Comparison of ENCODE assay signal across 33 mouse cellular contexts in genomic region chr7:98586313-98586712, GRCm38 (mm10).
DNase-seq lines count a peak whose midpoint lies in the region; ATAC-seq and TF ChIP-seq lines count a peak whose summit lies in the region.
"Had no signal": no experiment of that assay in that cellular context is flagged by ENCODE, and none has a peak within 500 bp of the region (broad histone marks: within the 10 kb centered on the region; RNA-seq: fewer than 3 reads in every experiment).

No protein-coding gene starts in this region.

- H3K27me3 ChIP-seq in kidney, embryonic 14.5 days (ENCODE audit: control insufficient read depth, insufficient read depth, low read length) = no peaks in the 10 kb centered on the region
- H3K27me3 ChIP-seq in intestine, postnatal 0 days (replicated peaks; ENCODE audit: control insufficient read depth, insufficient read depth, low read length) = no peaks in the 10 kb centered on the region
- H3K27me3 ChIP-seq: embryonic facial prominence, embryonic 15.5 days; forebrain, embryonic 12.5 days; hindbrain, embryonic 13.5 days; limb, embryonic 12.5 days; lung, embryonic 15.5 days; midbrain, embryonic 15.5 days; neural tube, embryonic 12.5 days had no signal

- no peak overlapping the region for H3K27ac ChIP-seq in kidney, embryonic 14.5 days (ENCODE audit: low read depth, low read length)
- H3K27ac ChIP-seq in intestine, postnatal 0 days (ENCODE audit: low read depth, low read length) = no peak overlapping the region
- H3K27ac ChIP-seq: embryonic facial prominence, embryonic 10.5 days; embryonic facial prominence, embryonic 15.5 days; forebrain, embryonic 12.5 days; hindbrain, embryonic 13.5 days; limb, embryonic 12.5 days; lung, embryonic 15.5 days; midbrain, embryonic 10.5 days; midbrain, embryonic 15.5 days; neural tube, embryonic 12.5 days; stomach, postnatal 0 days had no signal

- no peak overlapping the region for H3K9ac ChIP-seq in kidney, embryonic 14.5 days (ENCODE audit: low read depth, low read length)
- no peak overlapping the region for H3K9ac ChIP-seq in intestine, postnatal 0 days (ENCODE audit: low read depth, low read length)
- H3K9ac ChIP-seq: embryonic facial prominence, embryonic 15.5 days; forebrain, embryonic 12.5 days; forebrain, postnatal 0 days; hindbrain, embryonic 13.5 days; limb, embryonic 12.5 days; lung, embryonic 15.5 days; midbrain, embryonic 15.5 days; neural tube, embryonic 12.5 days had no signal

- 63% methylated on average over 3 of the region's 3 CpGs for WGBS in kidney, embryonic 14.5 days
- WGBS in intestine, postnatal 0 days = 66% methylated on average over 3 of the region's 3 CpGs

- no peak overlapping the region for H3K4me2 ChIP-seq in kidney, embryonic 14.5 days (replicated peaks; ENCODE audit: low read depth, low read length)
- H3K4me2 ChIP-seq in intestine, postnatal 0 days (replicated peaks; ENCODE audit: low read depth) = no peak overlapping the region
- H3K4me2 ChIP-seq: embryonic facial prominence, embryonic 15.5 days; forebrain, embryonic 12.5 days; heart, embryonic 11.5 days; hindbrain, embryonic 13.5 days; limb, embryonic 12.5 days; lung, embryonic 15.5 days; midbrain, embryonic 15.5 days; neural tube, embryonic 12.5 days had no signal

- peak; percentile 35 for DNase-seq in kidney, adult 9 months
- DNase-seq in CD4-positive, CD25-positive, alpha-beta regulatory T cell, adult 2 months (ENCODE audit: low read depth, low spot score) = peak; percentile 66
- peak; percentile 80 for DNase-seq in induced T-regulatory cell, adult 2 months (ENCODE audit: low read depth)
- DNase-seq in cerebellum, postnatal 25 days = no peak
- DNase-seq in left cerebral cortex, adult 8-10 months (ENCODE audit: low spot score in 2 of 2) = no peak
- DNase-seq: adrenal gland, adult 2 months; adrenal gland, postnatal 36 days; cerebellum, adult 18-20 months; cerebellum, postnatal 14 days; forebrain, postnatal 0 days; gastrocnemius, postnatal 25 days; heart, adult 18-20 months; heart, postnatal 4 days; kidney, adult 18-20 months; kidney, postnatal 14 days; layer of hippocampus, adult 9-11 months; right cerebral cortex, postnatal 4 days; thymus, adult 2 months; thymus, postnatal 36 days had no signal

- H3K4me3 ChIP-seq in kidney, embryonic 14.5 days (ENCODE audit: low read length) = no peak overlapping the region
- H3K4me3 ChIP-seq in intestine, postnatal 0 days (ENCODE audit: low read depth, low read length) = no peak overlapping the region
- H3K4me3 ChIP-seq: embryonic facial prominence, embryonic 10.5 days; embryonic facial prominence, embryonic 15.5 days; forebrain, embryonic 12.5 days; hindbrain, embryonic 13.5 days; limb, embryonic 12.5 days; lung, embryonic 15.5 days; midbrain, embryonic 10.5 days; midbrain, embryonic 15.5 days; myocyte; neural tube, embryonic 12.5 days had no signal

- no peak for TF ChIP-seq CTCF in intestine, postnatal 0 days (IDR thresholded peaks at IDR 0.05; ENCODE audit: low read depth)

- peaks cover 29% of the 10 kb centered on the region for H3K36me3 ChIP-seq in kidney, embryonic 14.5 days (ENCODE audit: control insufficient read depth, insufficient read depth, low read length)
- H3K36me3 ChIP-seq in intestine, postnatal 0 days (ENCODE audit: control insufficient read depth, insufficient read depth) = peaks cover 18% of the 10 kb centered on the region

- no peak for ATAC-seq in kidney, embryonic 14.5 days (ENCODE audit: low FRiP score, low TSS enrichment)
- ATAC-seq in intestine, postnatal 0 days = no peak
- ATAC-seq: forebrain, postnatal 0 days; midbrain, embryonic 15.5 days had no signal

- 0 out of 2 replicates have a peak, but pooled peaks cover 3% of the 10 kb centered on the region for H3K4me1 ChIP-seq in kidney, embryonic 14.5 days (ENCODE audit: control insufficient read depth, insufficient read depth, low read length)
- no peaks in the 10 kb centered on the region for H3K4me1 ChIP-seq in intestine, postnatal 0 days (replicated peaks; ENCODE audit: control insufficient read depth, insufficient read depth, low read length)
- H3K4me1 ChIP-seq: embryonic facial prominence, embryonic 15.5 days; forebrain, embryonic 12.5 days; hindbrain, embryonic 13.5 days; lung, embryonic 15.5 days; midbrain, embryonic 10.5 days; midbrain, embryonic 15.5 days; neural tube, embryonic 12.5 days had no signal

- no peaks in the 10 kb centered on the region for H3K9me3 ChIP-seq in kidney, embryonic 14.5 days (ENCODE audit: control insufficient read depth, low read length)
- no peaks in the 10 kb centered on the region for H3K9me3 ChIP-seq in intestine, postnatal 0 days (ENCODE audit: control insufficient read depth)
- H3K9me3 ChIP-seq: embryonic facial prominence, embryonic 10.5 days; embryonic facial prominence, embryonic 15.5 days; forebrain, embryonic 12.5 days; hindbrain, embryonic 13.5 days; limb, embryonic 12.5 days; lung, embryonic 15.5 days; midbrain, embryonic 10.5 days; midbrain, embryonic 15.5 days; neural tube, embryonic 12.5 days had no signal

Comparison
In these comparisons a context has a peak if more than half of its experiments do, and no peak if none do; other contexts are left out.
1. DNase-seq: peak in kidney, adult 9 months (single experiment), CD4-positive, CD25-positive, alpha-beta regulatory T cell, adult 2 months (single experiment) and induced T-regulatory cell, adult 2 months (single experiment); none in cerebellum, postnatal 25 days (0 of 2) and left cerebral cortex, adult 8-10 months (0 of 2).